Mouse (Mus musculus): ENCODE data around the gene Dclk2.

GRCm38 (mm10) chr3:86786845-86787351, 133.8 kb downstream of the Dclk2 start:
- no peak for TF ChIP-seq CTCF (IDR thresholded peaks at IDR 0.05; ENCODE audit: insufficient read depth, low read length)
- no peak for TF ChIP-seq POLR2A (IDR thresholded peaks at IDR 0.05; ENCODE audit: borderline replicate concordance, extremely low read depth, low read depth, low read length)
